Mouse (Mus musculus) gastrocnemius, adult 8-10 months (tissue): ENCODE measurements at regions not wholly inside any gene's neighbourhood (a gene's known extent, or its start where the extent isn't known, plus 50 kb on each side); places are given as distances from the start of the nearest gene placed in this dataset.

Experiments
- DNase-seq, 2 experiments: peaks; one replicate each; pipeline ENCODE4 v3.0.0; 2022; ENCODE audit warnings: low spot score in 2 of 2

DNA sequence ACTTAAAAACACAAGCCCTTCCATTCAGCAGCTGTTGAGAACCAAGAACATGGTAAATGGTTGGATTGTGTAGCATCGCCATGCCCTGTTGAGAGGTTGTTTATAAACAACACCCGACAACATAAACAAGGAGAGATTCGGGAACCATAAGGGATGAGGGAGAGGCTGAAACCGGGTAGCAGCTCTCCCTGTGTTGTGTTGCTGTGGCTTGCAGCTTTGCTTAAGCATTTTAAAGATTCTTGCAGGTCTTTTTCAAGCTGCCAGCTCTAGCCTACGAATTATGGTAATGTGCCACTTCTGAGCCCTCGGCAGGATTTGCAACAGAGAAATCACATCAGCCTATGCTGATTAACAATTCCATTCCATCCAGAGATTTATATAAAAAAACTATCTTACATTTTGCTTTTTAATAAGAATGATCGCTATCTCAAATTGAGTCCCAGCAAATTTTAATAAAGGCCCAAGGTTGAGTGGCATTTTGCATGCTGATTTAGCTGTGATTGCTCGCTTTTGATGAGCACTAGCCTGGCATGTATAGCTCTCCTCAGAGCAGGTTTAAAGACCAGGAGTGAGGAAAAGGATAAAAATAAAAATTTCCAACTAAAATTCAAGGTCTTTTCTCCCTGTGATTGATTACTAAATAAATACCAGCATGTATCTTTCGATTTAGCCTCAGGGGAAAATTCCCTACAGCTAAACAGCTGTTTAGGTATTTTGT, 445.7 kb upstream of the 4930412O13Rik start:
- no peak for DNase-seq

DNA sequence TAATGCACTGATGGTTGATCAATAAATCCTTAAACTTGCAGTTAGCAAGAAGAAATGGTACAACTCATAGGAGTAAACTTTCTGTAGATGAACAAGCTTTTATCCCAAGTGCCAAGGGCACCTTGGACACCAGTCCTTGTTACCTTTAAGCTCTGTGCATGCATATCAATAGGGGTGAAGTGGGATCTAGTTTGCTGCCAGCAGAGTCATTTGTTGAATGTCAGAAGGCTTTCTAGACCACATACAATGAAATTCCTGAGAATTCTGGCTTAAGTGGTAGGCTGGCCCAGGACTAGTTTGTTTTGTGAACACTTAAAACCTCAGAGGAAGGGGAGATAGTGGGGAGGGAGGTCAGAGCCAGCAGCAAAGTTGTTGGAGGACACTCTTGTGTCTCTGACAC, 437.9 kb upstream of the 4930412O13Rik start:
- no peak for DNase-seq

DNA sequence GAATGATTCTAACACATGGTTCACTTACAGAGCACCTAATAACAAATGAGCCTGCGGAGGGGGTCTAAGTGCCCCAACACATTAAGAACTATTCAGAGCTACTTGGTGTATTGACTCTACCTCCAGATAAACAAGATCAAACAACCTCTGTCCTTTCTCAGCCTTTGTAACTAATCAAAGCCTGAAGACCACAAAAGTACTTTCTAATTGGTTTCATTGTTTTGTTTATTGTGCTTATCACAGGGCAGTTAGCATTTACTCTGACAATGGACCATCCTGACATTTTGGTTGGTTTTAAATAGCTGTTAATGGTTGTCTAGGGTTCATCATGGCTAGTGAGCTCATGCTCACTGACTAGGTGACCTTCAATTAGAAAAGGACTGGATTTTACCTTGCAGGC, 435.2 kb upstream of the 4930412O13Rik start:
- no peak for DNase-seq

- DNase-seq: no peak
These were observed 416.6 kb upstream of the 4930412O13Rik start for GRCm38 (mm10) chr2:9464413-9464812.

- DNase-seq: no peak
These were observed 416.2 kb upstream of the 4930412O13Rik start for GRCm38 (mm10) chr2:9464818-9465217.

GRCm38 (mm10) chr2:9467573-9467972, 413.5 kb upstream of the 4930412O13Rik start:
- DNase-seq: no peak

DNA sequence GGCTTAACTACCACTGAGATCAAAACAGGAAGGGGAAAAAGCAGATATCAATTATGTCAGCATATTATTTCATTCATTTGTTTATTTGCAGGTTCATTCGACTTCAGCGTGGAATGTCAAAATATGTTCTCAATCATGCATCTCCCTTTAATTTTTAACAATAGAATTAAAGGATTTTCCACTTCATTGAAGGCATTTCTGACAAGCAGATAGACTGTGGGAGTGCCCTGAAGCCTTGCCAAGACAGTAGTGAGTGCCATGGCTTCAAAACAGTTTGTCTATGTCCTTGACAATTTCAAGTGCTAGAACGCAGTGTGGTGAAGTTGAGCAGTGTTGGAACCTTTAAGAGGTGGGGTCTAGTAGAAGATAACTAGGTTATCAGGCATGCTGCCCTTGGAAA, 412.4 kb upstream of the 4930412O13Rik start:
- DNase-seq: no peak

GRCm38 (mm10) chr2:9481678-9482345, 399.2 kb upstream of the 4930412O13Rik start:
- no peak for DNase-seq

- no peak for DNase-seq
These were observed 393.6 kb upstream of the 4930412O13Rik start for GRCm38 (mm10) chr2:9487381-9487914.

DNA sequence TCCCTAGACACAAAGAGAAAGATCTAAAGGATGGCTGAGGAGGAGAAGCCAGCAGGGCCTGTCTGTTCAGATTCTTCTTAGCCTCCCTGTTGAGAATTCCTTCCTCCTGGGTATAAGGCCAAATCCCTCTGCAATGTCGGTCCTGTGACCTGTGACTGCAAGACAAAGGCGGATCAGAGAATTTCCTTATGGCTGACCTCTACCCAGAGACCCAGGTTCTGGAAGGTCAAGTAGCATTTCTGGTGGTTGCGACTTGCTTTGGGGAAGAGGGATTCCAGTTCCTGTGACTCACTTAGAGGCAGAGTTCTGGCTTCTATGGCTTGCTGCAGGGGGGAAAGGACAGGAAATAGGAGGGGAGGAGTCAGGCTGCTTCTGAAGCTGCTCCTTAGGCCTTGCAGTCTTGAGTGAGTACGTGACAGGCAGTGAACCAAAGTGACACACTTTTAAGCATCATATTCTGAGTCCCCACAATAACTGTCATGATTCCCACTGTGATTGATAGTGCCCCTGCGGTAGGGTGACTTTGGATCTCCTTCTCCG, 387.4 kb upstream of the 4930412O13Rik start:
- no peak for DNase-seq

DNA sequence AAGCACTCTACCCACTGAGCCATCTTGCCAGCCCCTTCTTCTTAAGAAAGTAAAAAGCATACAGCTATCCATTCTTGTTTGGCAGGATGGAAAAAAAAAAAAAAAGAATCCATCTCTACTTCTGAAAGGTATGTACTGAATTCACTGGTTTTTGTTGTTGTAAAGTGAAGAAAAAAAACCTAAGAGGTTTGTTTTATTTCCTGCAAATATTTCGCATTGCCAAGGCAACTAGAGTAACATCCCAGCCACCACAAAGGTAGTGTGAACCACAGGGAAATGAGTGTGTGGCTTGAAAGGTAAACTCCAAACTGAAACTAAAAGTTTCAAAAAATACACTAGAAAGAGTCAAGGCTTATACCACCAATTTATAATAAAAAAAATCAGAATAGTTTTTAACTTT, 361.0 kb upstream of the 4930412O13Rik start:
- DNase-seq: no peak

- DNase-seq: no peak
These were observed 355.1 kb upstream of the 4930412O13Rik start for GRCm38 (mm10) chr2:9525910-9526309.

GRCm38 (mm10) chr2:9535141-9535658, 345.9 kb upstream of the 4930412O13Rik start:
- DNase-seq: no peak

DNA sequence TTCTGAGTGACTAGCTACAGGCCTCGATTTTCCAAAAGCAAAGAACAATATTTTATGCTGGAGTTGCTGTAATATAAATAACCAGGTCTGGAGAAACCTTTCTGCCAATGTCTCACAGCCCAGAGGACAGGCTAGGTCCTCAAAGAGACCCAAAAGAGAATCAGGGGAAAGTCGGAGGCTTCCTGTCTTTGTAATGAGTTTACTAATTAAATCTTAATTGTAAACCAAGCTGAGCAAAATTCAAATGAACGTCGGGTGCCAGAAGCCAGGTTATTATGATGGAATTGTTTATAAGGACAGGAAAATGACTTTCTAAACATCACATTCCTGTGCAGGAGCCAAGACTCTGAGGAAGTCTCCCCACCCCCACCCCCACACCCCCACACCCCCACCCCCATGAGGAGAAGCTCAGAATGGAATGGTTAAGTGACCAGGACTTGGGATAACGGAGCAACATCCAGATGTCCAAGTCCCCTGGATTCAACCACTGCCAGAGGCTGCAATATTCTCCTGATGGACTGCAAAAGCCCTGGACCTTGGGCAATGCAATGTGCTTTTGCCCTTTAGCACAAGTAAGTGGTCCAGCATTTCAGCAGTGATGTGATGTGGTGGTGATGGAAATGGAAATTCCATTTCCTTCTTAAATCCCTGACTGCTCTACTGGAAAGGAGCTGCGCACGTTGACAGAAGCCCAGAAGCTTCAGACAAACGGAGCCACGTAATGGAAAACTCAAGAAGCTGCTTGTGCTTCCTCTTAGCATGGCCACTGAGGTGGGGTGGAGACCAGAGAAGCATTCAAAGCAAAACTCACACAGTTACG, 333.1 kb upstream of the 4930412O13Rik start:
- DNase-seq: no peak

- no peak for DNase-seq
These were observed 327.7 kb upstream of the 4930412O13Rik start for GRCm38 (mm10) chr2:9553313-9553712.

- DNase-seq: no peak
These were observed 316.5 kb upstream of the 4930412O13Rik start for GRCm38 (mm10) chr2:9564487-9565043.

DNA sequence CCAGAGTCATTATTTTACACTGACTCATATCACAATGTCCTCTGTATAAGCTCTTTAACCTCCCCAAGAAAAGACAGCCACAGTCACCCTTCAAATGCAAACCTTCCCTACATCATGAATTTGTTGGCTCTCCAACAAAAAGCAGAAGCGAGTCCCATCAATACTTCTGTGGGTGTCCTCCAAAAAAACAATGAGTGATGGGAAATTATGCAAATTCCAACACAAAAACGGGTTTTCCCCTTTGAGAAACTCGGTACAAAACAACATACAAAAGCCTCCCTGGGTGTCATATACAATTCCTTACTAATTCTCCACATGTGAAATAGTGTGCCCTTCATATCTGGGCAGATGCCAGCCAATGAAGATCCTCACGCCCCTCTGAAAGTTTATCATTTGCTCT, 311.8 kb upstream of the 4930412O13Rik start:
- no peak for DNase-seq

DNA sequence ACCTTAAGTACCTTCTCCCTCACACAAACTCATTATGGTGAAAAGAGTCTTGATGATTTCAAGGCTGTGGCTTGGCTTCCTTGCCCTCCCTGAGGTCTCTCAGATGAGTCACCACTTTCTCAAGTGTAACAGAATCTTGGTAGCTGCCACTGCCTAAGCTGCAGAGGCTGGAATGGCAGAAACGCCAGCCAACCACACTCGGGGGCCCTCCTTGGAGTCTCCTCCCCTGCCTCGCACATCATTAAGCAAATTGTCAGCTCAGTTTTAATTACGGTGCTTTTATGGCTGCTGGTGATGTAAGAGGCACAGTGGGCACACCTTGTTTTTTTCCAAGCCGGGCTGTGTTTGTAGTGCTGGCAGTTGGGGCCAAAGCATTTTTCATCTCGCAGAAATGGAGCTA, 306.9 kb upstream of the 4930412O13Rik start:
- no peak for DNase-seq

GRCm38 (mm10) chr2:9574651-9575050, 306.4 kb upstream of the 4930412O13Rik start:
- no peak for DNase-seq

DNA sequence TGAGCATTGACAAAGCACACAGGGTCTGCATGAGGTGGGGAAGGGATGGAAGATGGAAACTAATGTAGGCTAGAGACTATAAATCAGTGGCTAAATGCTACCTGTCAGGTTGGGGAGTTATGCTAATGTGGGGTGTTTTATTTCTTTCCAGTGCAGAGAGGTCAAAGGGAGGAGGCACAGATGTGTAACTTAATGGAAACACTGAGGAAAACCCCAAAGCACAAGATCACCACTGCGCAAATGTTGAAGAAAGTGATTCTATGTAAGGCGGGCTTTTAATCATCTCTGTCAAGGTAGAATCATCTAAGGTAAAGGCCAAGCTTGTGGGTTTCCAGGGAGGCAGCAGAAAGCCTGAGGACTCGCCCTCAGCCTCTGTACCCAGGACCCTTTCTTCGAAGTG, 303.2 kb upstream of the 4930412O13Rik start:
- no peak for DNase-seq

- DNase-seq: no peak
These were observed 293.7 kb upstream of the 4930412O13Rik start for GRCm38 (mm10) chr2:9587389-9587788.
